Mouse (Mus musculus): Measurements from ENCODE around the gene Dph5.

Gene Dph5

GRCm38 (mm10) chr3:115893166-115893565 lies 5.5 kb downstream of the Dph5 start:
- no peak for DNase-seq (ENCODE audit: low read depth)

- DNase-seq (ENCODE audit: low read depth) = no peak
These were observed 10.8 kb downstream of the Dph5 start for GRCm38 (mm10) chr3:115898354-115898948.

- peak; percentile 86 for DNase-seq (ENCODE audit: low read depth)
These were observed 14.8 kb downstream of the Dph5 start for GRCm38 (mm10) chr3:115902301-115902956.

GRCm38 (mm10) chr3:115905067-115905466 lies 17.4 kb downstream of the Dph5 start:
- DNase-seq (ENCODE audit: low read depth) = no peak

- no peak for DNase-seq (ENCODE audit: low read depth)
These were observed 17.9 kb downstream of the Dph5 start for GRCm38 (mm10) chr3:115905567-115905966.

- peak; percentile 36 for DNase-seq (ENCODE audit: low read depth)
These were observed 19.8 kb downstream of the Dph5 start for GRCm38 (mm10) chr3:115907406-115907805.

GRCm38 (mm10) chr3:115924401-115925190 lies 37.0 kb downstream of the Dph5 start:
- DNase-seq (ENCODE audit: low read depth) = peak; percentile 38

GRCm38 (mm10) chr3:115926531-115926930 lies 38.9 kb downstream of the Dph5 start:
- DNase-seq (ENCODE audit: low read depth) = no peak

- no peak for DNase-seq (ENCODE audit: low read depth)
These were observed 44.1 kb downstream of the Dph5 start for GRCm38 (mm10) chr3:115931701-115932100.

GRCm38 (mm10) chr3:115933293-115934186 lies 45.9 kb downstream of the Dph5 start:
- peak; percentile 18 for DNase-seq (ENCODE audit: low read depth)

GRCm38 (mm10) chr3:115936734-115937599 lies 49.3 kb downstream of the Dph5 start:
- DNase-seq (ENCODE audit: low read depth) = peak; percentile 73

GRCm38 (mm10) chr3:115937807-115938206 lies 50.2 kb downstream of the Dph5 start:
- DNase-seq (ENCODE audit: low read depth) = no peak

- DNase-seq (ENCODE audit: low read depth) = no peak
These were observed 52.9 kb downstream of the Dph5 start for GRCm38 (mm10) chr3:115940510-115940909.

GRCm38 (mm10) chr3:115941464-115941863 lies 53.8 kb downstream of the Dph5 start:
- no peak for DNase-seq (ENCODE audit: low read depth)

GRCm38 (mm10) chr3:115944376-115944775 lies 56.7 kb downstream of the Dph5 start:
- no peak for DNase-seq (ENCODE audit: low read depth)

GRCm38 (mm10) chr3:115946272-115946671 lies 58.6 kb downstream of the Dph5 start:
- no peak for DNase-seq (ENCODE audit: low read depth)

- DNase-seq (ENCODE audit: low read depth) = no peak
These were observed 61.7 kb downstream of the Dph5 start for GRCm38 (mm10) chr3:115949220-115949920.

GRCm38 (mm10) chr3:115949921-115950877 lies 62.6 kb downstream of the Dph5 start:
- DNase-seq (ENCODE audit: low read depth) = no peak

- no peak for DNase-seq (ENCODE audit: low read depth)
These were observed 63.6 kb downstream of the Dph5 start for GRCm38 (mm10) chr3:115951221-115951620.
